Mouse (Mus musculus): Measurements from ENCODE around the gene Nme2.

Nme2 gene

GRCm38 (mm10) chr11:93956159-93956558, at the start of gene Nme2:
Nme2 (minus strand) TSS chr11:93956259.
- no peak for DNase-seq (ENCODE audit: low spot score)

GRCm38 (mm10) chr11:94003346-94003745, 47.3 kb upstream of the Nme2 start:
- DNase-seq (ENCODE audit: low spot score) = no peak

GRCm38 (mm10) chr11:93999276-93999675, 43.2 kb upstream of the Nme2 start:
- DNase-seq (ENCODE audit: low spot score) = no peak

- peak; percentile 16 for DNase-seq (ENCODE audit: low spot score)
These were observed 41.2 kb upstream of the Nme2 start for GRCm38 (mm10) chr11:93997141-93997775.

GRCm38 (mm10) chr11:93996306-93997140, 40.5 kb upstream of the Nme2 start:
- DNase-seq (ENCODE audit: low spot score) = peak; percentile 61

GRCm38 (mm10) chr11:93995720-93996305, 39.8 kb upstream of the Nme2 start, which contains the start of gene Spag9:
Spag9 (plus strand) TSS chr11:93996091.
- DNase-seq (ENCODE audit: low spot score) = peak; percentile 92

- peak; percentile 67 for DNase-seq (ENCODE audit: low spot score)
These were observed 39.2 kb upstream of the Nme2 start for GRCm38 (mm10) chr11:93995111-93995719.

- no peak for DNase-seq (ENCODE audit: low spot score)
These were observed 38.5 kb upstream of the Nme2 start for GRCm38 (mm10) chr11:93994531-93994930.

- no peak for DNase-seq (ENCODE audit: low spot score)
These were observed 32.4 kb upstream of the Nme2 start for GRCm38 (mm10) chr11:93988328-93989062.

GRCm38 (mm10) chr11:93987625-93988327, 31.7 kb upstream of the Nme2 start:
- DNase-seq (ENCODE audit: low spot score) = no peak

GRCm38 (mm10) chr11:93987026-93987425, 31.0 kb upstream of the Nme2 start:
- no peak for DNase-seq (ENCODE audit: low spot score)

GRCm38 (mm10) chr11:93986298-93986697, 30.2 kb upstream of the Nme2 start:
- no peak for DNase-seq (ENCODE audit: low spot score)

GRCm38 (mm10) chr11:93985265-93985664, 29.2 kb upstream of the Nme2 start:
- no peak for DNase-seq (ENCODE audit: low spot score)

- no peak for DNase-seq (ENCODE audit: low spot score)
These were observed 28.6 kb upstream of the Nme2 start for GRCm38 (mm10) chr11:93984619-93985018.

GRCm38 (mm10) chr11:93979502-93980049, 23.5 kb upstream of the Nme2 start:
- no peak for DNase-seq (ENCODE audit: low spot score)

GRCm38 (mm10) chr11:93972951-93973350, 16.9 kb upstream of the Nme2 start:
- DNase-seq (ENCODE audit: low spot score) = no peak

- DNase-seq (ENCODE audit: low spot score) = no peak
These were observed 13.7 kb upstream of the Nme2 start for GRCm38 (mm10) chr11:93969799-93970198.

GRCm38 (mm10) chr11:93969171-93969570, 13.1 kb upstream of the Nme2 start:
- DNase-seq (ENCODE audit: low spot score) = no peak

- no peak for DNase-seq (ENCODE audit: low spot score)
These were observed 12.7 kb upstream of the Nme2 start for GRCm38 (mm10) chr11:93968848-93969128.

- DNase-seq (ENCODE audit: low spot score) = peak; percentile 95
These were observed 12.2 kb upstream of the Nme2 start, which contains the start of the genes Gm20390 and Nme1 for GRCm38 (mm10) chr11:93968005-93968847. Gm20390 (minus strand) TSS chr11:93968293. Nme1 (minus strand) TSS chr11:93968521.
